Mouse (Mus musculus): ENCODE measurements at regions not wholly inside any gene's neighbourhood (a gene's known extent, or its start where the extent isn't known, plus 50 kb on each side); places are given as distances from the start of the nearest gene placed in this dataset.

- no peak for TF ChIP-seq CTCF (IDR thresholded peaks at IDR 0.05; ENCODE audit: low read depth, low read length)
- no peak for TF ChIP-seq POLR2A (IDR thresholded peaks at IDR 0.05; ENCODE audit: extremely low read depth, insufficient read depth, low read length)
Measured at GRCm38 (mm10) chr4:106227428-106227827, 88.6 kb upstream of the Usp24 start.
